Mouse (Mus musculus): ENCODE data around the gene Gm1123. TPM values are rescaled to one million over a fixed set of nuclear protein-coding genes. Genes with fewer than 3 reads are reported as not detected.

Gene Gm1123
- polyA plus RNA-seq (2012; rRNA removed) = 0.05 TPM in 1 of 2 replicates, not detected in the other

DNA sequence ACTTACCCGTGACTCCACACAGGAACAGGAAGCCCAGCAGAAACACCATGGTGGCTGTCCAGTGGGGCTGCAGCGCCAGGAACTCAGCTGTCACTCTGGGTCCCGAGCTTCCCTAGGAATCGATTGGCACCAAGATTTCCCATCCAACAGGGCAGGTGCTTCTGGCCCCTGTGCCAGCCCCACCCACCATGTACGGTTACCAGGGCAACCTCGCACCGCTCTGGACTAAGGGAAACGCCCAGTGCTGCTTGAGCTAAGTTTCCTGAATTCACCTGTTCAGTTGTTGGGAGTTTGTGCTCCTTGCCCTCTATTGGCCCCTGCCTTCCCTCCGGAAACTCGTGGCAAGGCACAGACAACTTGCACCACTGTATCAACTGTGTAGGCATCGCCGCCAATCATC is at the start of gene Gm1123:
TSS of gene Gm1123 (minus strand) at position 141 of the 400 bp plus-strand sequence.
- no peak for DNase-seq (ENCODE audit: low read depth in 1 of 2, low spot score in 2 of 2)
- Histone ChIP-seq H3K36me3 (ENCODE audit: control insufficient read depth, insufficient read depth, low read length) (no peaks in the 10 kb centered on the region), H3K4me3 (ENCODE audit: extremely low read depth, insufficient read depth, insufficient read length) (no peak within 1 kb of the TSS), H3K27ac (ENCODE audit: insufficient read depth, low read length) (no peak within 1 kb of the TSS), H3K4me1 (ENCODE audit: control insufficient read depth, insufficient read depth, insufficient read length) (no peaks in the 10 kb centered on the region), H3K27me3 (ENCODE audit: control insufficient read depth, insufficient read depth, low read length) (no peaks in the 10 kb centered on the region)
- TF ChIP-seq CTCF (IDR thresholded peaks at IDR 0.05; ENCODE audit: extremely low read depth, insufficient read depth, insufficient read length, insufficient replicate concordance) (no peak), POLR2A (IDR thresholded peaks at IDR 0.05; ENCODE audit: low read depth, low read length) (no peak)
- WGBS = 87% methylated on average over 12 of the region's 12 CpGs

DNA sequence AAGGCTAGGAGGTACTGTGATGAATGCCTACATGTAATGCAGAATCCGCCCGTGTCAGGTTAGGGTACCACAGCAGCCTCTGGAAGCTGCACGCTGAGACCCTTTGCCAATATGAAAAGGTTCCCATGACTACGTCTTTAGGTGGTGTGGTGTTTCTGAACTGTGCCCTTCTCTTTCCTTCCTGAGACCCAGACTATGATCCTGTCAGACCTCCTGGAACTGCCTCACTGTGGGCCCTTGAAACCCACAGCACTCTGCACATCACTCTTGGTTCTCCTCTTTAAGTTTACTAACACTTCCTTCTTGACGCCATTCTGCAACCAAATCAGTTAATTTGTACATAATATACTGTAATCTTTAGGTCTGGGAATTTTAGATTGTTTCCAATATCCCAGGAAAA is 46.2 kb upstream of the Gm1123 start:
- Histone ChIP-seq H3K36me3 (ENCODE audit: control insufficient read depth, insufficient read depth, low read length) (no peaks in the 10 kb centered on the region), H3K4me1 (ENCODE audit: control insufficient read depth, insufficient read depth, insufficient read length) (no peaks in the 10 kb centered on the region), H3K4me3 (ENCODE audit: extremely low read depth, insufficient read depth, insufficient read length) (no peak overlapping the region), H3K27ac (ENCODE audit: insufficient read depth, low read length) (no peak overlapping the region), H3K27me3 (ENCODE audit: control insufficient read depth, insufficient read depth, low read length) (no peaks in the 10 kb centered on the region)
- WGBS = 81% methylated on average over 5 of the region's 5 CpGs
- DNase-seq (ENCODE audit: low read depth in 1 of 2, low spot score in 2 of 2) = no peak
- TF ChIP-seq POLR2A (IDR thresholded peaks at IDR 0.05; ENCODE audit: low read depth, low read length) = no peak
- no peak for TF ChIP-seq CTCF (IDR thresholded peaks at IDR 0.05; ENCODE audit: extremely low read depth, insufficient read depth, insufficient read length, insufficient replicate concordance)

- Histone ChIP-seq H3K36me3 (ENCODE audit: control insufficient read depth, insufficient read depth, low read length) (no peaks in the 10 kb centered on the region), H3K27ac (ENCODE audit: insufficient read depth, low read length) (no peak overlapping the region), H3K4me1 (ENCODE audit: control insufficient read depth, insufficient read depth, insufficient read length) (no peaks in the 10 kb centered on the region), H3K27me3 (ENCODE audit: control insufficient read depth, insufficient read depth, low read length) (no peaks in the 10 kb centered on the region), H3K4me3 (ENCODE audit: extremely low read depth, insufficient read depth, insufficient read length) (no peak overlapping the region)
- no peak for DNase-seq (ENCODE audit: low read depth in 1 of 2, low spot score in 2 of 2)
- no peak for TF ChIP-seq CTCF (IDR thresholded peaks at IDR 0.05; ENCODE audit: extremely low read depth, insufficient read depth, insufficient read length, insufficient replicate concordance)
- no peak for TF ChIP-seq POLR2A (IDR thresholded peaks at IDR 0.05; ENCODE audit: low read depth, low read length)
- WGBS = 24% methylated on average over 3 of the region's 3 CpGs
Measured at GRCm38 (mm10) chr9:99081308-99081707, 45.8 kb upstream of the Gm1123 start.

- H3K27me3 ChIP-seq (ENCODE audit: control insufficient read depth, insufficient read depth, low read length) = no peaks in the 10 kb centered on the region
- TF ChIP-seq POLR2A (IDR thresholded peaks at IDR 0.05; ENCODE audit: low read depth, low read length) (no peak), CTCF (IDR thresholded peaks at IDR 0.05; ENCODE audit: extremely low read depth, insufficient read depth, insufficient read length, insufficient replicate concordance) (no peak)
- H3K4me3 ChIP-seq (ENCODE audit: extremely low read depth, insufficient read depth, insufficient read length) = no peak overlapping the region
- WGBS = 93% methylated on average over 2 of the region's 2 CpGs
- no peak for DNase-seq (ENCODE audit: low read depth in 1 of 2, low spot score in 2 of 2)
- no peaks in the 10 kb centered on the region for H3K4me1 ChIP-seq (ENCODE audit: control insufficient read depth, insufficient read depth, insufficient read length)
- no peak overlapping the region for H3K27ac ChIP-seq (ENCODE audit: insufficient read depth, low read length)
- H3K36me3 ChIP-seq (ENCODE audit: control insufficient read depth, insufficient read depth, low read length) = no peaks in the 10 kb centered on the region
Measured at GRCm38 (mm10) chr9:99080657-99081056, 45.1 kb upstream of the Gm1123 start.

DNA sequence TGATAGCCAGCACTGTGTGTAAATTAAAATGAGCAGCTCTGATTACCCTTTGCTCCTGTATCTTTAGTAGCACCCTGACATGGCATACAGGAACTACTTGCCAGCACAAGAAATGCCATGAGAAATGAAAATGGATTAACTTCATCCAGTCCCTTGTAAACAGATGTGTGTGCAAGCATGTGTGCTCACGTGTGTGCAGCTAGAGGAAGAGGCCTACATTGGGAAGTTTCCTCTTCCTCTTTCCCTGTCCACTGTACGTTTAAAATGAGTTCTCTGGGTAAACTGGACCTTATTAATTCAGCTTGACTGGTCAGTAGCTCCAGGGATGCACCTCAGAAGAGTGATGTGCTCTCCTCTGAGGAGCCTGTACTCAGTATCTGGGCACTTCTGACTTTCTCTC is 38.9 kb upstream of the Gm1123 start:
- 29% methylated on average over 2 of the region's 2 CpGs for WGBS
- H3K27ac ChIP-seq (ENCODE audit: insufficient read depth, low read length) = no peak overlapping the region
- H3K4me3 ChIP-seq (ENCODE audit: extremely low read depth, insufficient read depth, insufficient read length) = no peak overlapping the region
- no peak for DNase-seq (ENCODE audit: low read depth in 1 of 2, low spot score in 2 of 2)
- no peaks in the 10 kb centered on the region for H3K27me3 ChIP-seq (ENCODE audit: control insufficient read depth, insufficient read depth, low read length)
- no peaks in the 10 kb centered on the region for H3K4me1 ChIP-seq (ENCODE audit: control insufficient read depth, insufficient read depth, insufficient read length)
- no peaks in the 10 kb centered on the region for H3K36me3 ChIP-seq (ENCODE audit: control insufficient read depth, insufficient read depth, low read length)
- TF ChIP-seq CTCF (IDR thresholded peaks at IDR 0.05; ENCODE audit: extremely low read depth, insufficient read depth, insufficient read length, insufficient replicate concordance) (no peak), POLR2A (IDR thresholded peaks at IDR 0.05; ENCODE audit: low read depth, low read length) (no peak)

- H3K27me3 ChIP-seq (ENCODE audit: control insufficient read depth, insufficient read depth, low read length) = no peaks in the 10 kb centered on the region
- no peak overlapping the region for H3K4me3 ChIP-seq (ENCODE audit: extremely low read depth, insufficient read depth, insufficient read length)
- H3K4me1 ChIP-seq (ENCODE audit: control insufficient read depth, insufficient read depth, insufficient read length) = no peaks in the 10 kb centered on the region
- 47% methylated on average over 4 of the region's 4 CpGs for WGBS
- DNase-seq (ENCODE audit: low read depth in 1 of 2, low spot score in 2 of 2) = no peak
- no peak overlapping the region for H3K27ac ChIP-seq (ENCODE audit: insufficient read depth, low read length)
- H3K36me3 ChIP-seq (ENCODE audit: control insufficient read depth, insufficient read depth, low read length) = no peaks in the 10 kb centered on the region
- no peak for TF ChIP-seq POLR2A (IDR thresholded peaks at IDR 0.05; ENCODE audit: low read depth, low read length)
Measured at GRCm38 (mm10) chr9:99072538-99072937, 37.0 kb upstream of the Gm1123 start.

DNA sequence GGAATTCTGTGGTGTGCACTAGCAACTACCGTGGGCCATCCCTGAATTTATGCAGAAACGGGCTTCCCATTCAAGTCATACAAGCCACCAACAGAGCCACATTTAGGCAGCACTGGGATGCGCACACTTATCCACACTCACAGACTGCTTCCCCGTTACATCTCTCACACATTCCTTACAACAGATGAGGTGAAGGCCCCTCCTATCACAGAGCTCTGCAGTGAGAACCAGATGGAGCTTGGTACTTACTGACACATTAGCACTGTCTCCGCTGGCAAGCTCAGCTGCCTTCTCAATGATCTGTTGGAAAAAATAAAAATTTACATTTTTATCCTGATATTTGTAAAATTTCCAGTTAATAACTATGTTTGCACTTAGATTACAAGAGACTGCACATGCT is 29.8 kb upstream of the Gm1123 start:
- WGBS = 93% methylated on average over 5 of the region's 5 CpGs
- no peak for DNase-seq (ENCODE audit: low read depth in 1 of 2, low spot score in 2 of 2)
- no peak for TF ChIP-seq POLR2A (IDR thresholded peaks at IDR 0.05; ENCODE audit: low read depth, low read length)
- TF ChIP-seq CTCF (IDR thresholded peaks at IDR 0.05; ENCODE audit: extremely low read depth, insufficient read depth, insufficient read length, insufficient replicate concordance) = no peak
- Histone ChIP-seq H3K27ac (ENCODE audit: insufficient read depth, low read length) (no peak overlapping the region), H3K4me3 (ENCODE audit: extremely low read depth, insufficient read depth, insufficient read length) (no peak overlapping the region), H3K4me1 (ENCODE audit: control insufficient read depth, insufficient read depth, insufficient read length) (no peaks in the 10 kb centered on the region), H3K36me3 (ENCODE audit: control insufficient read depth, insufficient read depth, low read length) (no peaks in the 10 kb centered on the region), H3K27me3 (ENCODE audit: control insufficient read depth, insufficient read depth, low read length) (no peaks in the 10 kb centered on the region)
